Mouse (Mus musculus) thymus, postnatal 10 days (tissue): ENCODE results near the gene Klhl15.

Experiments
- DNase-seq, 2 experiments: peaks; one replicate each; pipeline ENCODE4 v3.0.0; 2021; ENCODE audit warnings: low spot score in 2 of 2

Klhl15 gene

GRCm38 (mm10) chrX:94234532-94235189 is at the start of gene Klhl15:
Klhl15 (plus strand) TSS chrX:94234599.
- peak; percentile 80 to 84 for DNase-seq

GRCm38 (mm10) chrX:94185156-94185555 is 49.2 kb upstream of the Klhl15 start:
- DNase-seq: no peak

- DNase-seq: peak in 1 of 2 experiments; percentile 21
These were observed 40.5 kb upstream of the Klhl15 start for GRCm38 (mm10) chrX:94193901-94194300.

GRCm38 (mm10) chrX:94197789-94198188 is 36.6 kb upstream of the Klhl15 start:
- DNase-seq: peak; percentile 10 to 33

- no peak for DNase-seq
These were observed 22.2 kb upstream of the Klhl15 start for GRCm38 (mm10) chrX:94212264-94212596.

GRCm38 (mm10) chrX:94212597-94213321 is 21.6 kb upstream of the Klhl15 start, which contains the start of gene Eif2s3x:
Eif2s3x (minus strand) TSS chrX:94212862.
- peak; percentile 76 to 86 for DNase-seq

GRCm38 (mm10) chrX:94213384-94213783 is 21.0 kb upstream of the Klhl15 start:
- no peak for DNase-seq

- peak in 1 of 2 experiments; percentile 6 for DNase-seq
These were observed 967 bp upstream of the Klhl15 start for GRCm38 (mm10) chrX:94233432-94233831.

- no peak for DNase-seq
These were observed 365 bp upstream of the Klhl15 start for GRCm38 (mm10) chrX:94233936-94234531.

- DNase-seq: peak; percentile 3 to 17
These were observed 774 bp downstream of the Klhl15 start for GRCm38 (mm10) chrX:94235190-94235555.

- DNase-seq: no peak
These were observed 1.2 kb downstream of the Klhl15 start for GRCm38 (mm10) chrX:94235601-94236000.

GRCm38 (mm10) chrX:94288923-94289322 is 54.5 kb downstream of the Klhl15 start:
- peak in 1 of 2 experiments; percentile 42 for DNase-seq

GRCm38 (mm10) chrX:94302928-94303327 is 68.5 kb downstream of the Klhl15 start:
- no peak for DNase-seq

GRCm38 (mm10) chrX:94321036-94321902 is 86.9 kb downstream of the Klhl15 start:
- no peak for DNase-seq
